Mouse (Mus musculus): ENCODE data around the gene Luzp2. TPM values are rescaled to one million over a fixed set of nuclear protein-coding genes. Genes with fewer than 3 reads are reported as not detected.

Luzp2 gene
- polyA plus RNA-seq (2012; fragmentation: generic; extraction: Trizol) = not detected
- long read RNA-seq, experiment 1 = 0 reads
- long read RNA-seq, experiment 2 = 0 reads

- Histone ChIP-seq H3ac (ENCODE audit: control insufficient read depth, insufficient read length, low read depth) (no peak within 1 kb of the TSS), H3K27me3 (ENCODE audit: control insufficient read depth, insufficient read depth, insufficient read length) (no peaks in the 10 kb centered on the region), H3K36me3 (ENCODE audit: control insufficient read depth, insufficient read depth) (no peaks in the 10 kb centered on the region), H3K4me3 (ENCODE audit: insufficient read depth, poor library complexity, severe bottlenecking) (no peak within 1 kb of the TSS), H3K79me3 (ENCODE audit: low read depth) (no peaks in the 10 kb centered on the region), H3K79me2 (ENCODE audit: control insufficient read depth, insufficient read depth) (no peaks in the 10 kb centered on the region)
- TF ChIP-seq MAX (IDR thresholded peaks at IDR 0.05) = no peak
- no peak for TF ChIP-seq USF1 (IDR thresholded peaks at IDR 0.05; ENCODE audit: low read depth)
- no peak for TF ChIP-seq MYOD1 (IDR thresholded peaks at IDR 0.05; ENCODE audit: control insufficient read depth, insufficient read length, low read depth)
- no peak for TF ChIP-seq CTCF (IDR thresholded peaks at IDR 0.05; ENCODE audit: control insufficient read depth, insufficient read depth, insufficient read length)
- no peak for TF ChIP-seq FOSL1 (IDR thresholded peaks at IDR 0.05; ENCODE audit: insufficient read depth, low read length, poor library complexity, severe bottlenecking)
- TF ChIP-seq CEBPB (IDR thresholded peaks at IDR 0.05; ENCODE audit: low read depth) = no peak
- TF ChIP-seq MYOG (IDR thresholded peaks at IDR 0.05; ENCODE audit: control insufficient read depth, extremely low read depth, insufficient read length) = no peak
Observed at GRCm38 (mm10) chr7:54835372-54835851, at the start of gene Luzp2. TSS of gene Luzp2 (plus strand) at chr7:54835498.

- Histone ChIP-seq H3K4me3 (ENCODE audit: insufficient read depth, poor library complexity, severe bottlenecking) (no peak overlapping the region), H3K27me3 (ENCODE audit: control insufficient read depth, insufficient read depth, insufficient read length) (no peaks in the 10 kb centered on the region), H3K79me3 (ENCODE audit: low read depth) (no peaks in the 10 kb centered on the region), H3K79me2 (ENCODE audit: control insufficient read depth, insufficient read depth) (no peaks in the 10 kb centered on the region), H3K36me3 (ENCODE audit: control insufficient read depth, insufficient read depth) (no peaks in the 10 kb centered on the region), H3ac (ENCODE audit: control insufficient read depth, insufficient read length, low read depth) (no peak overlapping the region)
- TF ChIP-seq MYOG (IDR thresholded peaks at IDR 0.05; ENCODE audit: control insufficient read depth, extremely low read depth, insufficient read length) = no peak
- no peak for TF ChIP-seq CTCF (IDR thresholded peaks at IDR 0.05; ENCODE audit: control insufficient read depth, insufficient read depth, insufficient read length)
- no peak for TF ChIP-seq MYOD1 (IDR thresholded peaks at IDR 0.05; ENCODE audit: control insufficient read depth, insufficient read length, low read depth)
- TF ChIP-seq MAX (IDR thresholded peaks at IDR 0.05) = no peak
- no peak for TF ChIP-seq CEBPB (IDR thresholded peaks at IDR 0.05; ENCODE audit: low read depth)
- TF ChIP-seq USF1 (IDR thresholded peaks at IDR 0.05; ENCODE audit: low read depth) = no peak
- no peak for TF ChIP-seq FOSL1 (IDR thresholded peaks at IDR 0.05; ENCODE audit: insufficient read depth, low read length, poor library complexity, severe bottlenecking)
Observed at GRCm38 (mm10) chr7:54787456-54787855, 47.8 kb upstream of the Luzp2 start.

GRCm38 (mm10) chr7:54818606-54819005 is 16.7 kb upstream of the Luzp2 start:
- TF ChIP-seq MYOD1 (IDR thresholded peaks at IDR 0.05; ENCODE audit: control insufficient read depth, insufficient read length, low read depth) = no peak
- TF ChIP-seq MYOG (IDR thresholded peaks at IDR 0.05; ENCODE audit: control insufficient read depth, extremely low read depth, insufficient read length) = no peak
- TF ChIP-seq MAX (IDR thresholded peaks at IDR 0.05) = no peak
- TF ChIP-seq FOSL1 (IDR thresholded peaks at IDR 0.05; ENCODE audit: insufficient read depth, low read length, poor library complexity, severe bottlenecking) = no peak
- no peak for TF ChIP-seq CEBPB (IDR thresholded peaks at IDR 0.05; ENCODE audit: low read depth)
- no peak for TF ChIP-seq USF1 (IDR thresholded peaks at IDR 0.05; ENCODE audit: low read depth)
- TF ChIP-seq CTCF (IDR thresholded peaks at IDR 0.05; ENCODE audit: control insufficient read depth, insufficient read depth, insufficient read length) = no peak

GRCm38 (mm10) chr7:54828751-54829150 is 6.5 kb upstream of the Luzp2 start:
- no peaks in the 10 kb centered on the region for H3K36me3 ChIP-seq (ENCODE audit: control insufficient read depth, insufficient read depth)
- H3K79me2 ChIP-seq (ENCODE audit: control insufficient read depth, insufficient read depth) = no peaks in the 10 kb centered on the region
- no peak overlapping the region for H3K4me3 ChIP-seq (ENCODE audit: insufficient read depth, poor library complexity, severe bottlenecking)
- TF ChIP-seq FOSL1 (IDR thresholded peaks at IDR 0.05; ENCODE audit: insufficient read depth, low read length, poor library complexity, severe bottlenecking) = no peak
- TF ChIP-seq CEBPB (IDR thresholded peaks at IDR 0.05; ENCODE audit: low read depth) = no peak
- no peak for TF ChIP-seq MYOG (IDR thresholded peaks at IDR 0.05; ENCODE audit: control insufficient read depth, extremely low read depth, insufficient read length)
- TF ChIP-seq MAX (IDR thresholded peaks at IDR 0.05) = no peak
- TF ChIP-seq MYOD1 (IDR thresholded peaks at IDR 0.05; ENCODE audit: control insufficient read depth, insufficient read length, low read depth) = no peak
- TF ChIP-seq USF1 (IDR thresholded peaks at IDR 0.05; ENCODE audit: low read depth) = no peak
- TF ChIP-seq CTCF (IDR thresholded peaks at IDR 0.05; ENCODE audit: control insufficient read depth, insufficient read depth, insufficient read length) = no peak
- H3K79me3 ChIP-seq (ENCODE audit: low read depth) = no peaks in the 10 kb centered on the region
- H3K27me3 ChIP-seq (ENCODE audit: control insufficient read depth, insufficient read depth, insufficient read length) = no peaks in the 10 kb centered on the region
- H3ac ChIP-seq (ENCODE audit: control insufficient read depth, insufficient read length, low read depth) = no peak overlapping the region

More at GRCm38 (mm10) chr7:54818606-54819005, 16.7 kb upstream of the Luzp2 start:
- Histone ChIP-seq H3K79me2 (ENCODE audit: control insufficient read depth, insufficient read depth) (no peaks in the 10 kb centered on the region), H3K36me3 (ENCODE audit: control insufficient read depth, insufficient read depth) (no peaks in the 10 kb centered on the region), H3K4me3 (ENCODE audit: insufficient read depth, poor library complexity, severe bottlenecking) (no peak overlapping the region), H3K79me3 (ENCODE audit: low read depth) (no peaks in the 10 kb centered on the region), H3ac (ENCODE audit: control insufficient read depth, insufficient read length, low read depth) (no peak overlapping the region), H3K27me3 (ENCODE audit: control insufficient read depth, insufficient read depth, insufficient read length) (no peaks in the 10 kb centered on the region)

GRCm38 (mm10) chr7:54835911-54836352 is 634 bp downstream of the Luzp2 start:
- no peak for TF ChIP-seq CTCF (IDR thresholded peaks at IDR 0.05; ENCODE audit: control insufficient read depth, insufficient read depth, insufficient read length)
- no peak for TF ChIP-seq FOSL1 (IDR thresholded peaks at IDR 0.05; ENCODE audit: insufficient read depth, low read length, poor library complexity, severe bottlenecking)
- no peak for TF ChIP-seq MYOG (IDR thresholded peaks at IDR 0.05; ENCODE audit: control insufficient read depth, extremely low read depth, insufficient read length)
- no peak for TF ChIP-seq MYOD1 (IDR thresholded peaks at IDR 0.05; ENCODE audit: control insufficient read depth, insufficient read length, low read depth)
- no peak for TF ChIP-seq CEBPB (IDR thresholded peaks at IDR 0.05; ENCODE audit: low read depth)
- no peak for TF ChIP-seq USF1 (IDR thresholded peaks at IDR 0.05; ENCODE audit: low read depth)
- TF ChIP-seq MAX (IDR thresholded peaks at IDR 0.05) = no peak
- Histone ChIP-seq H3K27me3 (ENCODE audit: control insufficient read depth, insufficient read depth, insufficient read length) (no peaks in the 10 kb centered on the region), H3K79me3 (ENCODE audit: low read depth) (no peaks in the 10 kb centered on the region), H3K79me2 (ENCODE audit: control insufficient read depth, insufficient read depth) (no peaks in the 10 kb centered on the region), H3K36me3 (ENCODE audit: control insufficient read depth, insufficient read depth) (no peaks in the 10 kb centered on the region), H3K4me3 (ENCODE audit: insufficient read depth, poor library complexity, severe bottlenecking) (no peak overlapping the region), H3ac (ENCODE audit: control insufficient read depth, insufficient read length, low read depth) (no peak overlapping the region)

Measured in C2C12 (cell line).